Mouse (Mus musculus): ENCODE data around the gene Ap2s1. TPM values are rescaled to one million over a fixed set of nuclear protein-coding genes. Genes with fewer than 3 reads are reported as not detected.
A peak's percentile ranks its signal among the peaks of the same experiment; 100 is the strongest.

Gene Ap2s1
- total RNA-seq, 2 experiments from 2014 or later: 237 to 271 TPM

- Histone ChIP-seq H3K27ac (no peak overlapping the region), H3K4me3 (no peak overlapping the region)
- no peak for DNase-seq (ENCODE audit: low spot score in 2 of 2)
- TF ChIP-seq CTCF (conservative IDR thresholded peaks at IDR 0.05): no peak
Measured at GRCm38 (mm10) chr7:16761005-16761481, 22.8 kb downstream of the Ap2s1 start.

GRCm38 (mm10) chr7:16761630-16762029 lies 23.4 kb downstream of the Ap2s1 start:
- Histone ChIP-seq H3K27ac (0 out of 2 replicates have a peak overlapping the region, but pooled peaks have one; percentile 18), H3K4me3 (no peak overlapping the region)
- no peak for DNase-seq (ENCODE audit: low spot score in 2 of 2)
- no peak for TF ChIP-seq CTCF (conservative IDR thresholded peaks at IDR 0.05)

- TF ChIP-seq CTCF (conservative IDR thresholded peaks at IDR 0.05): no peak
- DNase-seq (ENCODE audit: low spot score in 2 of 2): no peak
- Histone ChIP-seq H3K4me3 (no peak overlapping the region), H3K27ac (no peak overlapping the region)
Measured at GRCm38 (mm10) chr7:16763463-16764218, 25.4 kb downstream of the Ap2s1 start.

GRCm38 (mm10) chr7:16766443-16766842 lies 28.2 kb downstream of the Ap2s1 start:
- no peak for DNase-seq (ENCODE audit: low spot score in 2 of 2)
- no peak overlapping the region for H3K4me3 ChIP-seq
- no peak overlapping the region for H3K27ac ChIP-seq
- TF ChIP-seq CTCF (conservative IDR thresholded peaks at IDR 0.05): no peak

- no peak overlapping the region for H3K27ac ChIP-seq
- no peak for TF ChIP-seq CTCF (conservative IDR thresholded peaks at IDR 0.05)
- H3K4me3 ChIP-seq: no peak overlapping the region
- DNase-seq (ENCODE audit: low spot score in 2 of 2): no peak
Measured at GRCm38 (mm10) chr7:16775888-16776287, 37.7 kb downstream of the Ap2s1 start.

GRCm38 (mm10) chr7:16780076-16780475 lies 41.9 kb downstream of the Ap2s1 start:
- no peak for DNase-seq (ENCODE audit: low spot score in 2 of 2)
- H3K4me3 ChIP-seq: no peak overlapping the region
- no peak for TF ChIP-seq CTCF (conservative IDR thresholded peaks at IDR 0.05)
- no peak overlapping the region for H3K27ac ChIP-seq

- Histone ChIP-seq H3K27ac (no peak within 1 kb of the TSS), H3K4me3 (peak within 1 kb of the TSS; percentile 58)
- TF ChIP-seq CTCF (conservative IDR thresholded peaks at IDR 0.05): no peak; the same call in 1 of the 2 replicates
- peak; percentile 54 to 63 for DNase-seq (ENCODE audit: low spot score in 2 of 2)
Measured at GRCm38 (mm10) chr7:16780825-16781554, 42.8 kb downstream of the Ap2s1 start, which contains the start of gene Slc1a5. Slc1a5 (plus strand) TSS chr7:16781340.

- no peak for TF ChIP-seq CTCF (conservative IDR thresholded peaks at IDR 0.05)
- Histone ChIP-seq H3K4me3 (peak overlapping the region; percentile 58), H3K27ac (no peak overlapping the region)
- DNase-seq (ENCODE audit: low spot score in 2 of 2): no peak
Measured at GRCm38 (mm10) chr7:16781555-16781815, 43.3 kb downstream of the Ap2s1 start.

- Histone ChIP-seq H3K4me3 (peak overlapping the region; percentile 58), H3K27ac (no peak overlapping the region)
- no peak for DNase-seq (ENCODE audit: low spot score in 2 of 2)
- no peak for TF ChIP-seq CTCF (conservative IDR thresholded peaks at IDR 0.05)
Measured at GRCm38 (mm10) chr7:16781816-16782554, 43.8 kb downstream of the Ap2s1 start.

GRCm38 (mm10) chr7:16782555-16783125 lies 44.4 kb downstream of the Ap2s1 start:
- no peak overlapping the region for H3K27ac ChIP-seq
- peak overlapping the region; percentile 58 for H3K4me3 ChIP-seq
- no peak for DNase-seq (ENCODE audit: low spot score in 2 of 2)
- TF ChIP-seq CTCF (conservative IDR thresholded peaks at IDR 0.05): no peak

GRCm38 (mm10) chr7:16783224-16783688 lies 45.0 kb downstream of the Ap2s1 start:
- DNase-seq (ENCODE audit: low spot score in 2 of 2): no peak
- Histone ChIP-seq H3K27ac (no peak overlapping the region), H3K4me3 (no peak overlapping the region; the same call in 1 of the 2 replicates)
- TF ChIP-seq CTCF (conservative IDR thresholded peaks at IDR 0.05): no peak

- Histone ChIP-seq H3K27ac (no peak overlapping the region), H3K4me3 (no peak overlapping the region; the same call in 1 of the 2 replicates)
- no peak for DNase-seq (ENCODE audit: low spot score in 2 of 2)
- no peak for TF ChIP-seq CTCF (conservative IDR thresholded peaks at IDR 0.05)
Measured at GRCm38 (mm10) chr7:16783758-16784415, 45.7 kb downstream of the Ap2s1 start.

Measured in layer of hippocampus, adult 2 months (tissue).